Mouse (Mus musculus) heart, postnatal 0 days (tissue): ENCODE results near the gene Igsf21. TPM values are rescaled to one million over a fixed set of nuclear protein-coding genes. Genes with fewer than 3 reads are reported as not detected.

Experiments used
- ATAC-seq: fragments of 200-750 bp; cut with Nextera tagmentation; 2 replicates; pipeline ENCODE4 v1.8.0; 2017; ENCODE audit warnings: low read depth, moderate number of reproducible peaks, moderate library complexity; ENCODE audit not compliant: insufficient read depth
- DNase-seq: peaks from one replicate; pipeline ENCODE4 v3.0.0-alpha.2; 2016; ENCODE audit warnings: low spot score
- H3K27ac ChIP-seq: fragments of 300-500 bp; sonication (generic); 2 replicates; pipeline ENCODE4 v1.5.1; 2014; ENCODE audit warnings: low read depth, mild to moderate bottlenecking
- H3K27me3 ChIP-seq: fragments of 300-500 bp; sonication (generic); 2 replicates; pipeline ENCODE4 v1.6.1; 2014; ENCODE audit warnings: low read length, mixed read lengths; ENCODE audit not compliant: control insufficient read depth, insufficient read depth
- H3K36me3 ChIP-seq: fragments of 300-500 bp; sonication (generic); replicated peaks from 2 replicates; pipeline ENCODE4 v1.6.1; 2014; ENCODE audit warnings: low read length, mixed read lengths; ENCODE audit not compliant: control insufficient read depth, insufficient read depth
- H3K4me1 ChIP-seq: fragments of 300-500 bp; sonication (generic); 2 replicates; pipeline ENCODE4 v1.6.1; 2014; ENCODE audit warnings: antibody characterized with exemption; ENCODE audit not compliant: control insufficient read depth, insufficient read depth
- H3K4me2 ChIP-seq: fragments of 300-500 bp; sonication (generic); 2 replicates; pipeline ENCODE4 v1.6.1; 2014; ENCODE audit warnings: low read depth, mild to moderate bottlenecking, low read length, moderate library complexity
- H3K4me3 ChIP-seq: fragments of 300-500 bp; sonication (generic); 2 replicates; pipeline ENCODE4 v1.5.1; 2014; ENCODE audit warnings: low read depth, low read length
- H3K9ac ChIP-seq: fragments of 300-500 bp; sonication (generic); replicated peaks from 2 replicates; pipeline ENCODE4 v1.6.1; 2014; ENCODE audit warnings: low read depth, low read length, mixed read lengths
- H3K9me3 ChIP-seq: fragments of 300-500 bp; sonication (generic); replicated peaks from 2 replicates; pipeline ENCODE4 v1.6.1; 2016; ENCODE audit warnings: low read length; ENCODE audit not compliant: control insufficient read depth
- CTCF ChIP-seq: IDR thresholded peaks from 2 replicates; pipeline ENCODE4 v1.5.1; 2016; ENCODE audit warnings: antibody characterized with exemption, control low read depth, low read depth
- EP300 ChIP-seq: IDR thresholded peaks from 2 replicates; pipeline ENCODE4 v1.6.1; 2016; ENCODE audit warnings: antibody characterized with exemption, low read depth
- WGBS: fragments of 180-500 bp; shearing (Covaris S2); extraction: QIAGEN DNeasy Blood & Tissue Kit; methylation state at CpG from one replicate; pipeline ENCODE4 v1.1.7; 2014; 5-methylcytosine and 5-hydroxymethylcytosine counted together
- polyA plus RNA-seq: library from polyadenylated mRNA; unstranded; fragments of >200 nt; fragmentation: Nextera tagmentation; extraction: Ambion mirVana; gene quantifications from 2 replicates; pipeline ENCODE4 v1.2.1, GENCODE M21; 2015
- total RNA-seq: library from RNA; depleted of rRNA; stranded (reverse); fragments of >200 nt; gene quantifications from 2 replicates; pipeline ENCODE4 v1.2.3, GENCODE M21; 2014; ENCODE audit warnings: low replicate concordance

Igsf21 gene
- total and polyA plus RNA-seq, 2 experiments from 2014 or later, result 0.05 TPM; not detected in 1

DNA sequence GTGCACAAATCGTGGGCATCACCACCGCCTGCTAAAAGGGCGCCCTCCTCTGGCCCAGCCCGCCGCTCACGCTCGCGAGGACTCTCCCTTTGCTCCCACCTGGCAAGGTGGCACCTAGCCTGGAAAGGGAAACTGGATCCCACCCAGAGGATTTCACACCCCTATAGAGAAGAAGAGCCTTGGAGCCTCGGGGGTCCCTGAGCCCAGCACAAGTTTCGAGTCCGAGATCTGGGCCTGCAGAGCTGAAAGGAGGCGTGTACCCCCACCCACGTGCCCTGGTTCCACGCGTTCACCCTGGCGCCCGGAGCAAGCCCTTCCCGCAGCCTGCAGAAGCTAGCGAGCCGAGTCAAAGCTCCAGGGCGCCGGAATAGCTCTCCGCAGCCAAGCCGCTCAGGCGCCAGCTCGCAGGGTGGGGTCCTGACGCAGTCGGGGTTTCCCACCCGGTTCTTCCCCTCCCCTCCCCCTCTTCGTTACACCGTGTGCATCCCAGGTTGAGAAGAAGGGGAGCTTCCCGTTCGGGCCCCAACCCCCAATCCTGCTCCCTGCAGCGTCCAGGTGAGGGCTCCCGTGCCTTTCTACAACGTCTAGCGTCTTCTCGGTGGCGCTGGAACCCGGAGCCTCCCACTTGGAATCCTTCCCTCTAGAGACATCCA lies 2.3 kb downstream of the Igsf21 start:
- TF ChIP-seq EP300, result no peak
- no peak for TF ChIP-seq CTCF
- 2% methylated on average over 38 of the region's 40 CpGs for WGBS
- no peak overlapping the region for H3K27ac ChIP-seq
- H3K36me3 ChIP-seq, result no peaks in the 10 kb centered on the region
- H3K4me2 ChIP-seq, result no peak overlapping the region
- peaks cover 74% of the 10 kb centered on the region for H3K27me3 ChIP-seq
- H3K9me3 ChIP-seq, result no peaks in the 10 kb centered on the region
- no peak overlapping the region for H3K9ac ChIP-seq
- no peak overlapping the region for H3K4me3 ChIP-seq
- no peaks in the 10 kb centered on the region for H3K4me1 ChIP-seq
- ATAC-seq, result no peak
- no peak for DNase-seq

DNA sequence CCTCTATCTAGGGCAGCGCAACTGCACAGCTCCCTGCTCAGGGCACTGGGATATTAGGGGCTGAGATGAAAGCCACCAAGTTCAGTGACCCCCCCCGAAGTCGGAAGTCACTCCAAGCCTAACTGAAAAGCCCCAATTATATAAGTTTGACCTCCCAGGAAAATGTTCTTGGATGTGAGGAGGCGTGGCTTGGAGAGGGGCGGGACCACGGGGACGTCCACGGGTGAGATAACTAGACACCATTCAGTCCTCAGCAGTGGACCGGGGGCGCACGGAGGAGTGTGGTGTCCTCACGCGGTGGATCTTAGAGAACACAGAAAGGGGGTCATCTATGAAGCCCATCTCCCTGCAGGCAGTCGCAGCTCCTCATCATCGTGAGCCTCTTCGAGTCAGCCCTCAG lies 3.4 kb downstream of the Igsf21 start:
- no peak for TF ChIP-seq CTCF
- TF ChIP-seq EP300, result no peak
- Histone ChIP-seq H3K4me1 (no peaks in the 10 kb centered on the region), H3K9me3 (no peaks in the 10 kb centered on the region), H3K9ac (no peak overlapping the region), H3K27ac (no peak overlapping the region), H3K36me3 (no peaks in the 10 kb centered on the region), H3K27me3 (peaks cover 63% of the 10 kb centered on the region), H3K4me3 (no peak overlapping the region), H3K4me2 (no peak overlapping the region)
- DNase-seq (no peak), ATAC-seq (no peak)
- WGBS, result 20% methylated on average over 16 of the region's 16 CpGs

DNA sequence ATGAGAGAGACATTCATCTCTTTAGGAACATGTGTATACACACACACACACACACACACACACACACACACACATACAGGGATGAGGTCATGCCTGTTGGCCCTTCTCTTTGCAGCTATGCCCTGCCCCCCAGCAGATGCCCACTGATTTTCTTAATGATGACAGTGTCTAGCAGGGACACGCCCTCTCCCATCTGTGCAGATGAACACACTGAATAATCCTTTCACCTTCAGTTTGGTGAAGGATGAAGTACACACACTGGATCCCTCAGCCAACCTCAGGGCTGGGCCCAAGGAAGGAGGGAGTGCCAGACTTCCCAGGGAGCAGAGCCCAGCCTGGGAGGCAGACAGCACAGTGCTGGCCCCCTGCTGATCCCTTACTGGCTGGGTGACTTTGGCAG lies 4.3 kb downstream of the Igsf21 start:
- Histone ChIP-seq H3K27me3 (peaks cover 54% of the 10 kb centered on the region), H3K4me3 (no peak overlapping the region), H3K27ac (no peak overlapping the region), H3K4me1 (no peaks in the 10 kb centered on the region), H3K4me2 (no peak overlapping the region), H3K9me3 (no peaks in the 10 kb centered on the region), H3K9ac (no peak overlapping the region), H3K36me3 (no peaks in the 10 kb centered on the region)
- DNase-seq (no peak), ATAC-seq (no peak)
- TF ChIP-seq CTCF, result no peak
- TF ChIP-seq EP300, result no peak
- 45% methylated on average over 1 of the region's 1 CpGs for WGBS

DNA sequence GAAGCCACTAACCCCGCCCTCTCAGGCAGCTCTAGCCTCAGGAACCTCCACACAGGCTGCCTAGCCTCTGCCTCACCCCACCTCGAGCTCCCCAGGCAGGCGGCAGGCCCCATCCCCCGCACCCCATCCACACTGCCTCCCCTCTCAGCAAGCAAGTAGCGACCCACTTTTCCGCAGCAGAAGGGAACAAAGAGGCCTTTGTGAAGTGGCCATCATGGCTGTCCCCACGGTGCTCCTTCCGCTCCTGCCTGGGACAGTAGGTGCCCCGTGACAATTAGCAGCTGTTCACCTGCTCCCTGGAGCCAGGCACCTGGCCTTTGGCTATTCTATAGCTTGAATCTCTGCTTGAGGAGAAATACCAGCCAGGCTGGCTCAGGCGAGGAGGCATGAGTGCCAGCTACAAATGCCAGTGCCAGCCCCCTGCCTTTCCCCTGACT lies 9.3 kb downstream of the Igsf21 start:
- Histone ChIP-seq H3K4me1 (no peaks in the 10 kb centered on the region), H3K9me3 (no peaks in the 10 kb centered on the region), H3K4me2 (no peak overlapping the region), H3K36me3 (no peaks in the 10 kb centered on the region), H3K4me3 (no peak overlapping the region), H3K9ac (no peak overlapping the region), H3K27ac (no peak overlapping the region), H3K27me3 (peaks cover 4% of the 10 kb centered on the region)
- no peak for DNase-seq
- WGBS, result 26% methylated on average over 10 of the region's 10 CpGs
- TF ChIP-seq CTCF (no peak), EP300 (no peak)
- ATAC-seq, result no peak

DNA sequence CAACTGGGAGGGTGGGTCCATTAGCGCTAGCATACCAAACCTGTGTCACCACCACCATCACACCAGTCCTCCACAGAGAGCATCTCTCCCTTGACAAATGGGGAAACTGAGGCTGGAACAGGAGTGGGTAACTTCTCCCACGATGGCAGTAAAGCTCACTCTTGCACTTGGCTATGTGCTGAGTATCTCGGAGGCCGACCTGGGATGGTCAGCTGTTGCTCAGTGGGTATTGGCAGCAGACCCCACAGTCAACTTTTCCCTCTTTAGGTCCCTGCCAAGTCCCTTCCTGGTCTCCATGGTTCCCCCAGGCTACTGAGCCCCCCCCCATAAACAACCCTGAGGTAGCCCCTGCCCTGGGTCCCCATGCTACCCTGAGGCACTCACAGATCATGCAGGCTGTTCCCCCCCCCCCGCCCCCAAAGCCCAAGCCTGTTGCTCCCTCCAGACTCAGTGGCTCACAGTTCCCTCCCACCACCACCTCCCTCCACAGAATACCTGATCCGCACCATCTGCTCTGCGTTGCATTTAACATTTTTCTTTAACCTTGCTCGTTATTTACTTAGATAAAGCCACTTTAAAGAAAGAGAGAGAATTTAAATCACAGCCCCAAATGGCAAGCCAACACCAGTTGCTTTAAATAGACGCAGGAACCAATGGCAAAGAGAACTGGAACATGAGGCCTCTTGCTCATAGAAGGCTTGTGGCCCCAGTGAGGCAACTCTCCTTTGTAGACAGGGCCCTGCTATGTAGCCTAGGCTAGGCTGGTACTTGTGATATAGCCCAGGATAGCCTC lies 11.0 kb downstream of the Igsf21 start:
- no peak for ATAC-seq
- 50% methylated on average over 9 of the region's 9 CpGs for WGBS
- Histone ChIP-seq H3K9ac (no peak overlapping the region), H3K4me3 (no peak overlapping the region), H3K27me3 (0 out of 2 replicates have a peak, but pooled peaks cover 3% of the 10 kb centered on the region), H3K4me2 (no peak overlapping the region), H3K27ac (no peak overlapping the region), H3K4me1 (no peaks in the 10 kb centered on the region), H3K9me3 (no peaks in the 10 kb centered on the region), H3K36me3 (no peaks in the 10 kb centered on the region)
- TF ChIP-seq EP300 (no peak), CTCF (no peak)
- no peak for DNase-seq
